Mouse (Mus musculus): ENCODE results near the gene Znhit2. TPM values are rescaled to one million over a fixed set of nuclear protein-coding genes. Genes with fewer than 3 reads are reported as not detected.
A peak's percentile ranks its signal among the peaks of the same experiment; 100 is the strongest.

Gene Znhit2
- polyA plus RNA-seq (2012; rRNA removed), result 742 and 891 TPM in 2 replicates

GRCm38 (mm10) chr19:6061021-6061533, at the start of gene Znhit2:
Gene Znhit2 (plus strand): TSS chr19:6061192.
- TF ChIP-seq CTCF (IDR thresholded peaks at IDR 0.05; ENCODE audit: control insufficient read depth, insufficient read depth, insufficient replicate concordance, low read depth, low read length) (no peak), POLR2A (IDR thresholded peaks at IDR 0.05; ENCODE audit: control insufficient read depth, low read depth, low read length) (peak; percentile 84)
- H3K27ac ChIP-seq (ENCODE audit: control insufficient read depth, insufficient read depth, low read depth, low read length), result peak within 1 kb of the TSS; percentile 95

GRCm38 (mm10) chr19:6013691-6014090, 47.3 kb upstream of the Znhit2 start:
- no peaks in the 10 kb centered on the region for H3K27me3 ChIP-seq (ENCODE audit: control insufficient read depth, insufficient read depth, low read length)

More at GRCm38 (mm10) chr19:6061021-6061533, at the start of gene Znhit2:
- peaks cover 9% of the 10 kb centered on the region for H3K4me1 ChIP-seq (ENCODE audit: control insufficient read depth, insufficient read depth, low read length)
- no peaks in the 10 kb centered on the region for H3K36me3 ChIP-seq (ENCODE audit: control insufficient read depth, insufficient read depth, low read length)
- peak within 1 kb of the TSS; percentile 94 for H3K4me3 ChIP-seq (ENCODE audit: control insufficient read depth, low read depth, low read length)
- H3K27me3 ChIP-seq (ENCODE audit: control insufficient read depth, insufficient read depth, low read length), result no peaks in the 10 kb centered on the region

GRCm38 (mm10) chr19:6014991-6015510, 45.9 kb upstream of the Znhit2 start:
- no peak for TF ChIP-seq POLR2A (IDR thresholded peaks at IDR 0.05; ENCODE audit: control insufficient read depth, low read depth, low read length)
- TF ChIP-seq CTCF (IDR thresholded peaks at IDR 0.05; ENCODE audit: control insufficient read depth, insufficient read depth, insufficient replicate concordance, low read depth, low read length), result no peak
- no peaks in the 10 kb centered on the region for H3K27me3 ChIP-seq (ENCODE audit: control insufficient read depth, insufficient read depth, low read length)
- H3K27ac ChIP-seq (ENCODE audit: control insufficient read depth, insufficient read depth, low read depth, low read length), result no peak overlapping the region
- H3K4me1 ChIP-seq (ENCODE audit: control insufficient read depth, insufficient read depth, low read length), result peaks cover 4% of the 10 kb centered on the region; the same call in 1 of the 2 replicates
- no peaks in the 10 kb centered on the region for H3K36me3 ChIP-seq (ENCODE audit: control insufficient read depth, insufficient read depth, low read length)
- H3K4me3 ChIP-seq (ENCODE audit: control insufficient read depth, low read depth, low read length), result peak overlapping the region; percentile 65

More at GRCm38 (mm10) chr19:6013691-6014090, 47.3 kb upstream of the Znhit2 start:
- Histone ChIP-seq H3K4me1 (ENCODE audit: control insufficient read depth, insufficient read depth, low read length) (peaks cover 4% of the 10 kb centered on the region; the same call in 1 of the 2 replicates), H3K27ac (ENCODE audit: control insufficient read depth, insufficient read depth, low read depth, low read length) (no peak overlapping the region), H3K4me3 (ENCODE audit: control insufficient read depth, low read depth, low read length) (no peak overlapping the region), H3K36me3 (ENCODE audit: control insufficient read depth, insufficient read depth, low read length) (no peaks in the 10 kb centered on the region)
- no peak for TF ChIP-seq CTCF (IDR thresholded peaks at IDR 0.05; ENCODE audit: control insufficient read depth, insufficient read depth, insufficient replicate concordance, low read depth, low read length)
- no peak for TF ChIP-seq POLR2A (IDR thresholded peaks at IDR 0.05; ENCODE audit: control insufficient read depth, low read depth, low read length)

GRCm38 (mm10) chr19:6015511-6016315, 45.3 kb upstream of the Znhit2 start, which contains the start of gene Capn1:
Gene Capn1 (minus strand): TSS chr19:6015897.
- Histone ChIP-seq H3K4me3 (ENCODE audit: control insufficient read depth, low read depth, low read length) (peak within 1 kb of the TSS; percentile 65), H3K4me1 (ENCODE audit: control insufficient read depth, insufficient read depth, low read length) (peaks cover 4% of the 10 kb centered on the region; the same call in 1 of the 2 replicates), H3K27me3 (ENCODE audit: control insufficient read depth, insufficient read depth, low read length) (no peaks in the 10 kb centered on the region), H3K36me3 (ENCODE audit: control insufficient read depth, insufficient read depth, low read length) (no peaks in the 10 kb centered on the region), H3K27ac (ENCODE audit: control insufficient read depth, insufficient read depth, low read depth, low read length) (no peak within 1 kb of the TSS)
- no peak for TF ChIP-seq CTCF (IDR thresholded peaks at IDR 0.05; ENCODE audit: control insufficient read depth, insufficient read depth, insufficient replicate concordance, low read depth, low read length)
- no peak for TF ChIP-seq POLR2A (IDR thresholded peaks at IDR 0.05; ENCODE audit: control insufficient read depth, low read depth, low read length)

GRCm38 (mm10) chr19:6016532-6016931, 44.5 kb upstream of the Znhit2 start:
- peaks cover 4% of the 10 kb centered on the region; the same call in 1 of the 2 replicates for H3K4me1 ChIP-seq (ENCODE audit: control insufficient read depth, insufficient read depth, low read length)
- TF ChIP-seq POLR2A (IDR thresholded peaks at IDR 0.05; ENCODE audit: control insufficient read depth, low read depth, low read length) (no peak), CTCF (IDR thresholded peaks at IDR 0.05; ENCODE audit: control insufficient read depth, insufficient read depth, insufficient replicate concordance, low read depth, low read length) (no peak)
- no peak overlapping the region for H3K4me3 ChIP-seq (ENCODE audit: control insufficient read depth, low read depth, low read length)
- no peak overlapping the region for H3K27ac ChIP-seq (ENCODE audit: control insufficient read depth, insufficient read depth, low read depth, low read length)
- H3K36me3 ChIP-seq (ENCODE audit: control insufficient read depth, insufficient read depth, low read length), result no peaks in the 10 kb centered on the region
- H3K27me3 ChIP-seq (ENCODE audit: control insufficient read depth, insufficient read depth, low read length), result no peaks in the 10 kb centered on the region

GRCm38 (mm10) chr19:6018142-6019089, 42.6 kb upstream of the Znhit2 start:
- no peak overlapping the region for H3K4me3 ChIP-seq (ENCODE audit: control insufficient read depth, low read depth, low read length)
- H3K36me3 ChIP-seq (ENCODE audit: control insufficient read depth, insufficient read depth, low read length), result no peaks in the 10 kb centered on the region

More at GRCm38 (mm10) chr19:6018142-6019089, 42.6 kb upstream of the Znhit2 start:
- Histone ChIP-seq H3K27me3 (ENCODE audit: control insufficient read depth, insufficient read depth, low read length) (no peaks in the 10 kb centered on the region), H3K4me1 (ENCODE audit: control insufficient read depth, insufficient read depth, low read length) (peaks cover 4% of the 10 kb centered on the region; the same call in 1 of the 2 replicates), H3K27ac (ENCODE audit: control insufficient read depth, insufficient read depth, low read depth, low read length) (no peak overlapping the region)
- TF ChIP-seq POLR2A (IDR thresholded peaks at IDR 0.05; ENCODE audit: control insufficient read depth, low read depth, low read length) (no peak), CTCF (IDR thresholded peaks at IDR 0.05; ENCODE audit: control insufficient read depth, insufficient read depth, insufficient replicate concordance, low read depth, low read length) (peak; percentile 85; the same call in 1 of the 2 replicates)

Data from testis, adult 2 months (tissue).